Mouse (Mus musculus) ovary, postnatal 36 days (tissue): ENCODE measurements around the gene Ntrk2.

Source experiments
- DNase-seq: peaks from one replicate; pipeline ENCODE4 v3.0.0; 2022; ENCODE audit warnings: low spot score, mixed read lengths

Ntrk2 gene

GRCm38 (mm10) chr13:58927186-58927585, 120.8 kb downstream of the Ntrk2 start:
- DNase-seq = no peak

GRCm38 (mm10) chr13:58927656-58928226, 121.4 kb downstream of the Ntrk2 start:
- no peak for DNase-seq

- DNase-seq = no peak
These were observed 122.5 kb downstream of the Ntrk2 start for GRCm38 (mm10) chr13:58928668-58929436.

GRCm38 (mm10) chr13:58930161-58930560, 123.8 kb downstream of the Ntrk2 start:
- DNase-seq = no peak

- DNase-seq = no peak
These were observed 126.8 kb downstream of the Ntrk2 start for GRCm38 (mm10) chr13:58933126-58933525.

GRCm38 (mm10) chr13:58934576-58935110, 128.3 kb downstream of the Ntrk2 start:
- no peak for DNase-seq

GRCm38 (mm10) chr13:58935956-58936495, 129.7 kb downstream of the Ntrk2 start:
- DNase-seq = no peak

- DNase-seq = no peak
These were observed 131.5 kb downstream of the Ntrk2 start for GRCm38 (mm10) chr13:58937884-58938283.

- peak; percentile 43 for DNase-seq
These were observed 132.1 kb downstream of the Ntrk2 start for GRCm38 (mm10) chr13:58938464-58938863.

GRCm38 (mm10) chr13:58940208-58940607, 133.8 kb downstream of the Ntrk2 start:
- no peak for DNase-seq

GRCm38 (mm10) chr13:58940798-58941197, 134.4 kb downstream of the Ntrk2 start:
- DNase-seq = no peak

- DNase-seq = no peak
These were observed 139.4 kb downstream of the Ntrk2 start for GRCm38 (mm10) chr13:58945781-58946180.

GRCm38 (mm10) chr13:58946589-58946988, 140.2 kb downstream of the Ntrk2 start:
- DNase-seq = no peak

- DNase-seq = no peak
These were observed 140.7 kb downstream of the Ntrk2 start for GRCm38 (mm10) chr13:58947056-58947455.

GRCm38 (mm10) chr13:58954331-58954730, 148.0 kb downstream of the Ntrk2 start:
- DNase-seq = no peak

GRCm38 (mm10) chr13:58954764-58955163, 148.4 kb downstream of the Ntrk2 start:
- DNase-seq = no peak

GRCm38 (mm10) chr13:58955237-58955777, 148.9 kb downstream of the Ntrk2 start:
- DNase-seq = no peak

GRCm38 (mm10) chr13:58958171-58958904, 152.0 kb downstream of the Ntrk2 start:
- no peak for DNase-seq

- DNase-seq = no peak
These were observed 154.0 kb downstream of the Ntrk2 start for GRCm38 (mm10) chr13:58960321-58960720.

GRCm38 (mm10) chr13:58964701-58965359, 158.5 kb downstream of the Ntrk2 start:
- DNase-seq = no peak

GRCm38 (mm10) chr13:58965826-58966225, 159.5 kb downstream of the Ntrk2 start:
- no peak for DNase-seq

- DNase-seq = no peak
These were observed 160.1 kb downstream of the Ntrk2 start for GRCm38 (mm10) chr13:58966466-58966865.
